Mouse (Mus musculus) mesoderm, embryonic 11.5 days (tissue): ENCODE results near the gene Scn8a.

Experiments used
- DNase-seq: peaks from one replicate; pipeline ENCODE4 v3.0.0-alpha.2; 2012; ENCODE audit warnings: low read depth, low spot score

Scn8a gene

DNA sequence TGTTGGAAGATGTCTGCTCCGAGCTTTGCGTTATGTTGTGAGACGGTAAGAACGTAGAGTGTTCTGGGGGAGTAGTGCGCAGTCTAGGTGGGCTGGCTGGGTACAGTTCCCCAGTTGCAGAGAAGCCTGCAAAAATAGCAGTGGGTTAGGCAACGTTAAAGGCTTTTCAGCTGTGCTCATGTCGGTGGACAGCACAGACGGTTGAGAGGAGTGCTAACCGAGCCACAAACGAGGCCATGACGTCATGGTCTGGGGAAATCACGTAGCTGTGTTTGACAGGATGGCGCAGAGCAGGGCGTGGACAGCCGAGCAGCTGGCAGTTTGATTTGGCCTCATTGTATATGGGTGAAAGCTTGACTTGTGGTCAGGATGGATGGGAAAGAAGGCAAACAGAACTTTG is 9.4 kb downstream of the Scn8a start:
- peak; percentile 21 for DNase-seq

DNA sequence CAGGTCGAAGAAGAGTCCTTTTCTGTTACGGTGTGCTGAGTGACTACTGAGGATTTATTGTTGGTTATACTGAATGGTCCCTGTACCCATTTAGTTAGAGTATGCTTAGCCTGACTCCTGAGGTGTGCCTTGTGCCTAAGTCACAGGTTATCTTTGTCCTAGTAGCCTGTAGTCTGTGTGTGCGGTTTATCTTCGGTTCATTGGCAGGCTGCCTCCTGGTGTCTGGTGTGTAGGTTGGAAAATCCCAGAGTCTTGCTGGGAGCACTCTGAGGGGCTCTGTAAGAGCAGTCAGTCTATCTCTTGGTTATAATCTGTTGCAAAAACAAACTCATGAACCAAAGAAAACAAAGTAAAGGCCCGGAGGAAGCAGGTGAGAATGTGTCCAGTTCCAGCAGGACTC is 11.7 kb downstream of the Scn8a start:
- no peak for DNase-seq

- no peak for DNase-seq
Observed at GRCm38 (mm10) chr15:100884481-100884880, 14.8 kb downstream of the Scn8a start.

DNA sequence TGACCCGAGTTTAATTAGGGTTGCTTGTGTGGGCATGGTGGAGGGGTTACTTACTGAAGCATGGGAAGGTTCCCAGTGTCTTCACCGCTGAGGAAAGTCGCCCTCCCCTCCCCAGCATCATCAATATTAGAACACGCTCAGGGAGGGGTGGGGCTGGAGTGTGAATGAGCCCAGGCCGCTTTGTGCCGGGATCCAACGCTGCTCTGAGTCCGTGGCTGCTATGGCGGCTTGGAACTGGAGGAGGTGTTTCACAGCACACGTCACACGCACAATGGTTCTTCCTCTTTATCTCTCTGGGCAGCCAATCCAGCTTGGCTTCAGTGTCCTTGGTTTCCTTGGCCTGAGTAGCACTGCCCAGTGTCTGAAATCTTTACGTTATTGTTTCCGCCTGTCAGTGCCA is 22.3 kb downstream of the Scn8a start:
- DNase-seq, result no peak

DNA sequence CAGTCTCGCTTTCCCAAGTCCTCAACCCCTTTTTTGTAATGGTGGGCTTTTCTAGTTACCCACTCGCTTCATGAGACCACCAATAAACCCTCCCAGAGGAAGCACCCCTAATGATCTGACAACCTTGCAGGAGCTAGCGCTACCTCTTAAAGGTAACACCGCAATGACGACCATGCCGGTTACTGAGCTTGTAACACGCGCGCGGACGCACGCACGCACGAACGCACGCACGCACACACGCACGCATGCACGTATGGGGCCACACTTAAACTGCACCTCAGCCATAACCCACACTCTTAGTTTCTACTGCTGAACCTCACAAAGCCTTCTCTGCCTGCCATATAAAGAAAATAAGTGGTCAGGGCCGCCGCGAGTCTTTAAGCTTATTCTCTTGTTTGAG is 26.8 kb downstream of the Scn8a start:
- DNase-seq, result no peak

- no peak for DNase-seq
Observed at GRCm38 (mm10) chr15:100903811-100904210, 34.2 kb downstream of the Scn8a start.

DNA sequence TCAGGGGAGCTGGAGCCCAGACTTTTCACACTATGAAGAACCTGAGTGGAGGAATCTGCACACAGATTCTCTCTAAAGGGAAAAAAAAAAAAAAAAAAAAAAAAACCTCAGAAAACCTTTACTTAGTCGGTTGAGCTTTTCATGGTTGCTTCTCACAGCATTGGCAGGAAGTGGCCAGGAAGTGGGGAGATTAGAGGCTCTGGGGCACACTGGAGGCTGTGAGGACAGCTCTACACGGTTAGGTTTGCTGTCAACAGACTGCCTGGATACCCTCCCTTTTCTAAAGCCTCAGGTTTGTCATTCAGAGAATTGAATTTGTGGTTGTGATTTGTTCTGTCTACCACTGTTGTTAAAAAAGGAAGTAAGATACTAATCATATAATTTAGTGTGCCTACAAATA is 35.3 kb downstream of the Scn8a start:
- no peak for DNase-seq

GRCm38 (mm10) chr15:100905751-100906150 is 36.1 kb downstream of the Scn8a start:
- DNase-seq, result no peak

- no peak for DNase-seq
Observed at GRCm38 (mm10) chr15:100908817-100909216, 39.2 kb downstream of the Scn8a start.

DNA sequence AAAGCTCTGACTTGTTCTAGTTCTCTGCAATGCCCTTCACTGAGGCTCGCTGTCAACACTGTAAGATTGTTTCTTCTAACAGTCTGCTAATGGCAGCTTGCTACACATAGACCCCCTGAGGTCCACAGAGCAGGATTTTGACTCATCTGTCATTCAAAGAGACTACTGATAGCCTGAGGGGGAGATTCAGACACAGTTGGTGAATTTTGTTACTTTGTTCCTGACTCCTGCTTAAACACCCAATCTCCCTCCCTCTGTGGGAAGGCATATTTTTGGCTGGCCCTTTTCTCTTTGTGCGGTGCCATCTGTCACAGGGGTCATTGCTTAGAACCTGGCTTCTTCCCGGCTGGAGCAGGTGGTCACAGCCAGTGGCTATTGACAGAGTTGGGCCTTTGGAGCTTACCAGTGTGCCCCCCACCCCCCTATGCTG is 40.1 kb downstream of the Scn8a start:
- DNase-seq, result peak; percentile 53

GRCm38 (mm10) chr15:100910381-100910841 is 40.8 kb downstream of the Scn8a start:
- DNase-seq, result no peak

DNA sequence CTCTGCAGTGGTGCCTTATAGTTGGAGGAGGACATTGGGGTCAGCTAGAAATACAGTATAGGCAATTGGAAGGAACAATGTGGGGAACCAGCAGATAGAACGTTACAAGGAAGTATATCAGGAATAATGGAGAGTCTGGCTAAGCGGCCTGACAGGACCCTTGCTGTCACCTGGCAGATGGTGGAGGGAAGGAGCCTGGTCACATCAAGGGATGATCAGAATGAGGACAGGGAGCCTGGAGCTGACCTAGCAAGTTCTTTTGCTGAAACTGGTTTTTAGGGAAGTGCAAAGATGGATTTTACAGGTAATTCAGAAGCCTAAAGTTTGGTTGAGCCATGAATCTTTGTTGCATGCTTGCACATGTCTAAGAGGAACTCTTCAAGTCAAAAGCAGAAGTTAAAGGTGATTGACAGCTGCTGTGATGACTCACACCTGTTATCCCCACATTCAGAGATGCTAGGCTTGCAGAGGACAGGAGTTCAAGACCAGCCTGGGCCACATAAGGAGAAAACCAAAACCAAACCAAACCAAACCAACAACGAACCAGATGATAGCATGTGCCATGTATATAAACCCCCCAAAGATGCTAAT is 43.1 kb downstream of the Scn8a start:
- DNase-seq, result no peak

- DNase-seq, result peak; percentile 59
Observed at GRCm38 (mm10) chr15:100914734-100915242, 45.1 kb downstream of the Scn8a start.

- no peak for DNase-seq
Observed at GRCm38 (mm10) chr15:100918046-100918445, 48.4 kb downstream of the Scn8a start.

- no peak for DNase-seq
Observed at GRCm38 (mm10) chr15:100922210-100922609, 52.6 kb downstream of the Scn8a start.

GRCm38 (mm10) chr15:100923476-100923875 is 53.8 kb downstream of the Scn8a start:
- DNase-seq, result peak; percentile 44

- no peak for DNase-seq
Observed at GRCm38 (mm10) chr15:100924941-100925340, 55.3 kb downstream of the Scn8a start.

GRCm38 (mm10) chr15:100930477-100930876 is 60.8 kb downstream of the Scn8a start:
- DNase-seq, result no peak

- no peak for DNase-seq
Observed at GRCm38 (mm10) chr15:100936176-100936575, 66.5 kb downstream of the Scn8a start.

DNA sequence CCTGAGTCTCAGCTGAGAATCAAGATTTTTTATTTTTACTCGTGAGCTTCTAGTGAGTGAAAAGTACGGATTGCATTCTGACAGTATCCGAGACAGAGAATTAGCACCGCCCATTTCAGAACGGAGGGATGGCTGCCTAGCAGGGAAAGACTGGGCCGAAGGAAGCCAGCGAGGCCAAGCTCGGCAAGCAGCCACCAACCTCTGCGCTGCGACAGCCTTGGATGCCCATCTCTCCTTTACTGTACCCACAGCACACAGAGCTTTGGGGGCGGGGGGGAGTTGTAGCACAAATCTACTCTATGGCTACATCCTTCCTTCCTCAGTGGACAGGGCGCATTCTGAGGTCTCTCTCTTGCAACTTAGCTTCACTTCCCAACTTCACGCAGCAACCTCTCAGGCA is 78.7 kb downstream of the Scn8a start:
- no peak for DNase-seq

DNA sequence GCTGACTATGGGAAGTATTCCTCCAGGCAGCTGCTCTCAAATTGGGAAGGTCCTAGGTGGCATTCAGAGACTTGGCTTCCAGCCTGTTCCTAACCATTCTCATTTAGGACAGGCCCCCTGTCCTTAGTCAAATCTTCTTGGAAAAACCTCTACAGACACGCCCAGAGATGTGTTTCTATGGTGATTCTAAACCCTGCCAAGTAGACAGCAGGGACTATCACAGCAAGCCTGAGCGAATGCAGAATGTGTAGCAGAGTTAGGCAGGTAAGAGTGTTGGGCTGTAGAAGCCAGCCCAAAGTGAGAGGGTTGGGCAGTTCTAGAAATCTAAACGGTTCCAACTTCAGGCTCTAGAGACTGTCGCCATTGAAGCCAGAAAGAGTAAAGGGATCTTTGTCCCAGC is 79.5 kb downstream of the Scn8a start:
- DNase-seq, result no peak

DNA sequence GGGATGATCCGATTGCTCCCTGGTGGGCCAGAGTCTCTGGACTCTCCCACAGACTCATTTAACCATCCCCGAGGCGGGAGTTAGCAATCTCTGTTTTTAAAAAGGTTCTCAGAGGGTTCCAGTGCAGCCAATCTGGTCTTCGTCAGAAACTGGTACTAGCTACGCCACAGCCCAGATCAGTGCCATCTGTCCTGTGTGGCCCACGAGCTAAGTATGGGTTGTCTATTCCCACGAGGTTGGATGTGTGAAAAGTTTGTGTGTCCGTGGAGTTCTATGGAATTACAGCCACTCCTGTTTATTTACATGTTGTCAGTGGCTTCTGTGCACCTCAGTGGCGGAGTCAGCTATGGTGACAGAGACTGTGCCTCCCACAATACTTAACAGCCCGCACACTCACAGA is 81.8 kb downstream of the Scn8a start:
- no peak for DNase-seq

DNA sequence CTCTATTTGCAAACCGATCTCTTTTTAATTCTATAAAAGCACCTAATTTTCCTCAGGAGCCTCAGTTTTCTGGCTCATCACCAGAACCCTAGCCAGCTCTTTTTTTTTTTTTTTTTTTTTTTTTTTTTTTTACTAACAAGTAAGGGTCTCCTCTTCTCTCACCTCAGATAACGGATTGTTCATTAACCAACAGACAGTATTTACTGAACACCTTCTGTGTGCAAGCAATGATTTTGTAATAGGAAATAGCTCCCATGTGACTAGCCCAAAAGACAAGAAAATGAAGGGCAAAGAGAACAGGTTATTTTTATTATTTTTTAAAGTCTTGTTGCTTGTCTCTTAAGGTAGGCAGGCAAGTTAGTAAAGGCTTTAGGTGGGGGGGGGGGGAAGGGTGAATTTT is 82.6 kb downstream of the Scn8a start:
- DNase-seq, result no peak

- no peak for DNase-seq
Observed at GRCm38 (mm10) chr15:100952854-100953253, 83.2 kb downstream of the Scn8a start.
